Mouse (Mus musculus) spleen, postnatal 0 days (tissue): ENCODE measurements around the gene Celf1. TPM values are rescaled to one million over a fixed set of nuclear protein-coding genes. Genes with fewer than 3 reads are reported as not detected.

ENCODE experiments used
- polyA plus RNA-seq: library from polyadenylated mRNA; unstranded; fragments of >200 nt; fragmentation: Nextera tagmentation; extraction: Ambion mirVana; gene quantifications from 2 replicates; pipeline ENCODE4 v1.2.1, GENCODE M21; 2015

Celf1 gene
- polyA plus RNA-seq = 42.9 and 43.4 TPM in 2 replicates

GRCm38 (mm10) chr2:90940233-90941229, at the start of gene Celf1:
TSS of gene Celf1 (plus strand) at chr2:90940382.

GRCm38 (mm10) chr2:90904076-90904855, 35.9 kb upstream of the Celf1 start, which contains the start of the genes Kbtbd4 and Ndufs3:
TSS of gene Kbtbd4 (plus strand) at chr2:90904740.
TSS of gene Ndufs3 (minus strand) at chr2:90904827.

DNA sequence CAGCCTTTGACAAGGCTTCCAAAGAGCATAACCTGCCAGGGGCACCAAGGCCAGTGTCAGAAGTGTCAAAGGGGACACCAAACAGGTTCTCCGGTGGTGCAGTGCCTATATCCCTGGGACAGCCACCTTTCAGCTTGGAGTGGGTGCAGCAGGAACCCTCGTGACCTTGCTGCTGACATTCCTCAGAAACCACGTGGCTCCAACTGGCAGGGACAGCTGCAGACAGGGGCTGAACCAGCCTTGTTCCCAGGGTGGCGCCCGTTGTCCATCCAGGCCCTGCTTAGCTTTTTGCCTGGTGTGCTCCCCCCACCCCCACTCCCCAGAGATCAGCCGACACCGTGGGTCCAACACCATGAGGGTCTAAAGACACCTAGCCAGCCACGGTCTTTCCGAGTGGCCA, 95.2 kb downstream of the Celf1 start, which contains the start of gene Rapsn:
Gene Rapsn (plus strand): TSS at position 236 of the 400 bp plus-strand sequence.

DNA sequence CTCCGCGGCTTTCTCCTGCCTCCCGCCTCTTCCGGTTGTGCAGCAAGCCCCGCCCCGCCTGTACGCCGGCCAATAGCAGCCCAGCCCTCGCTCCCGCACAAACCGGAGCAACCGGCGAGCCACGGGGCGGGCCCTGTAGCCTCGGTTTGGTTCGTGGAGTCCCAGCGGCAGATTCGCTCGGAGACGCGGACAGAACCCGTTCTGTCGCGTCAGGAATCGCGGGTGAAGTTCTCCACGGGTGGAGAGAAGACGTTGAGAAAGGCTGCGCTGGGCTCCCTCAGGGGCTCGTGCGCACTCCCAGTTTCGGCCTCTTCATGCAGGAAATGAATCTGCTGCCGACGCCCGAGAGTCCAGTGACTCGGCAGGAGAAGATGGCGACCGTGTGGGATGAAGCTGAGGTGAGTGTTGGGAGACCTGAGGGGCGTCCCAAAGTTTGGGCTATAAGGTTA, 113.8 kb downstream of the Celf1 start, which contains the start of gene Psmc3:
Gene Psmc3 (plus strand): TSS at position 76 of the 449 bp plus-strand sequence.

Other genes with a start within 250 kb of the Celf1 start
- 48.6 and 57.7 TPM in 2 replicates for gene Fnbp4, start 195.0 kb upstream of the Celf1 start, polyA plus RNA-seq
- gene Agbl2, start 157.7 kb upstream of the Celf1 start, polyA plus RNA-seq = 0.06 and 0.17 TPM in 2 replicates
- gene Mtch2, start 93.2 kb upstream of the Celf1 start, polyA plus RNA-seq = 104 and 106 TPM in 2 replicates
- gene C1qtnf4, start 54.5 kb upstream of the Celf1 start, polyA plus RNA-seq = 7.0 and 7.8 TPM in 2 replicates
- 15.1 and 15.7 TPM in 2 replicates for gene Kbtbd4, start 35.6 kb upstream of the Celf1 start, polyA plus RNA-seq
- 125 and 134 TPM in 2 replicates for gene Ndufs3, start 35.6 kb upstream of the Celf1 start, polyA plus RNA-seq
- gene Rapsn, start 95.2 kb downstream of the Celf1 start, polyA plus RNA-seq = 1.6 and 2.7 TPM in 2 replicates
- gene Psmc3, start 113.6 kb downstream of the Celf1 start, polyA plus RNA-seq = 160 and 174 TPM in 2 replicates
- gene Slc39a13, start 130.0 kb downstream of the Celf1 start, polyA plus RNA-seq = 13.6 and 16.0 TPM in 2 replicates
- gene Spi1, start 142.0 kb downstream of the Celf1 start, polyA plus RNA-seq = 48.0 and 65.8 TPM in 2 replicates
- 0.08 and 0.12 TPM in 2 replicates for gene Mybpc3, start 177.8 kb downstream of the Celf1 start, polyA plus RNA-seq
- gene Madd, start 243.5 kb downstream of the Celf1 start, polyA plus RNA-seq = 10.1 and 10.8 TPM in 2 replicates